11 mouse cellular contexts compared by ENCODE assay signal in genomic region chr14:79873062-79873461, GRCm38 (mm10).
DNase-seq lines count a peak whose midpoint lies in the region; ATAC-seq and TF ChIP-seq lines count a peak whose summit lies in the region.
"Had no signal": no experiment of that assay in that cellular context is flagged by ENCODE, and none has a peak within 500 bp of the region (broad histone marks: within the 10 kb centered on the region; RNA-seq: fewer than 3 reads in every experiment).

No protein-coding gene starts in this region.

- TF ChIP-seq POLR2A in thymus, adult 2 months (IDR thresholded peaks at IDR 0.05; ENCODE audit: control insufficient read depth, extremely low read depth, insufficient read depth, low read length, poor library complexity): no peak

- peak; percentile 86 for ATAC-seq in forebrain, embryonic 16.5 days
- ATAC-seq in hindbrain, postnatal 0 days: peak; percentile 55; the same call in 1 of the 2 replicates
- peak; percentile 76 for ATAC-seq in midbrain, embryonic 12.5 days (ENCODE audit: low FRiP score, low read depth)
- ATAC-seq in erythroblast, adult 5-6 weeks (replicated peaks; ENCODE audit: low FRiP score, poor library complexity, severe bottlenecking): no peak

- no peak overlapping the region for H3K4me3 ChIP-seq in forebrain, embryonic 16.5 days (replicated peaks; ENCODE audit: low read length)
- no peak overlapping the region for H3K4me3 ChIP-seq in hindbrain, postnatal 0 days (ENCODE audit: low read length)
- H3K4me3 ChIP-seq in midbrain, embryonic 12.5 days: no peak overlapping the region
- no peak overlapping the region for H3K4me3 ChIP-seq in thymus, adult 2 months (ENCODE audit: control insufficient read depth, insufficient read depth, low read length)

- no peaks in the 10 kb centered on the region for H3K9me3 ChIP-seq in forebrain, embryonic 16.5 days (ENCODE audit: control insufficient read depth, low read length)
- H3K9me3 ChIP-seq in hindbrain, postnatal 0 days (ENCODE audit: low read length): no peaks in the 10 kb centered on the region
- H3K9me3 ChIP-seq in midbrain, embryonic 12.5 days: no peaks in the 10 kb centered on the region

- 0 out of 2 replicates have a peak, but pooled peaks cover 1% of the 10 kb centered on the region for H3K27me3 ChIP-seq in forebrain, embryonic 16.5 days (replicated peaks; ENCODE audit: control insufficient read depth, insufficient read depth, low read length)
- H3K27me3 ChIP-seq in hindbrain, postnatal 0 days (ENCODE audit: insufficient read depth, low read length): no peaks in the 10 kb centered on the region
- H3K27me3 ChIP-seq in midbrain, embryonic 12.5 days: peaks cover 67% of the 10 kb centered on the region
- H3K27me3 ChIP-seq in thymus, adult 2 months (ENCODE audit: control insufficient read depth, insufficient read depth, low read length): no peaks in the 10 kb centered on the region

- H3K4me1 ChIP-seq in forebrain, embryonic 16.5 days (replicated peaks; ENCODE audit: control insufficient read depth, insufficient read depth, low read length): peaks cover 12% of the 10 kb centered on the region
- peaks cover 6% of the 10 kb centered on the region; the same call in 1 of the 2 replicates for H3K4me1 ChIP-seq in hindbrain, postnatal 0 days (ENCODE audit: insufficient read depth, low read length)
- peaks cover 10% of the 10 kb centered on the region for H3K4me1 ChIP-seq in midbrain, embryonic 12.5 days
- H3K4me1 ChIP-seq in thymus, adult 2 months (replicated peaks; ENCODE audit: control insufficient read depth, insufficient read depth, low read length): no peaks in the 10 kb centered on the region

- H3K27ac ChIP-seq in forebrain, embryonic 16.5 days (ENCODE audit: low read length): peak overlapping the region; percentile 26; the same call in 1 of the 2 replicates
- no peak overlapping the region; the same call in 1 of the 2 replicates for H3K27ac ChIP-seq in hindbrain, postnatal 0 days
- H3K27ac ChIP-seq in midbrain, embryonic 12.5 days (replicated peaks): peak overlapping the region; percentile 11; the same call in 1 of the 2 replicates
- no peak overlapping the region for H3K27ac ChIP-seq in thymus, adult 2 months (ENCODE audit: control insufficient read depth, insufficient read depth, low read length)

- no peak overlapping the region for H3K4me2 ChIP-seq in forebrain, embryonic 16.5 days (ENCODE audit: low read length)
- no peak overlapping the region for H3K4me2 ChIP-seq in hindbrain, postnatal 0 days (ENCODE audit: low read depth, low read length)
- no peak overlapping the region for H3K4me2 ChIP-seq in midbrain, embryonic 12.5 days (replicated peaks)

- H3K36me3 ChIP-seq in forebrain, embryonic 16.5 days (ENCODE audit: control insufficient read depth, insufficient read depth): no peaks in the 10 kb centered on the region
- no peaks in the 10 kb centered on the region for H3K36me3 ChIP-seq in hindbrain, postnatal 0 days (ENCODE audit: insufficient read depth, low read length)
- no peaks in the 10 kb centered on the region for H3K36me3 ChIP-seq in midbrain, embryonic 12.5 days
- no peaks in the 10 kb centered on the region for H3K36me3 ChIP-seq in thymus, adult 2 months (ENCODE audit: control insufficient read depth, insufficient read depth, low read length)
- H3K36me3 ChIP-seq: G1E had no signal

- WGBS in forebrain, embryonic 16.5 days: 9% methylated on average over 13 of the region's 13 CpGs
- WGBS in hindbrain, postnatal 0 days: 29% methylated on average over 13 of the region's 13 CpGs
- WGBS in midbrain, embryonic 12.5 days: 38% methylated on average over 13 of the region's 13 CpGs
- WGBS in thymus, adult 2 months: 66% methylated on average over 13 of the region's 13 CpGs

- DNase-seq in embryo, embryonic 11 days: peak; percentile 58
- DNase-seq in hindbrain, postnatal 0 days (ENCODE audit: low spot score): peak; percentile 53
- DNase-seq in testis, postnatal 10 days (ENCODE audit: low spot score): no peak
- no peak for DNase-seq in left cerebral cortex, adult 18-20 months (ENCODE audit: low spot score in 2 of 2)
- DNase-seq in thymus, adult 2 months: no peak
- DNase-seq: lung, postnatal 10 days; right cerebral cortex, postnatal 4 days had no signal

- no peak for TF ChIP-seq CTCF in hindbrain, postnatal 0 days (IDR thresholded peaks at IDR 0.05; ENCODE audit: low read depth)
- TF ChIP-seq CTCF in thymus, adult 2 months (IDR thresholded peaks at IDR 0.05; ENCODE audit: borderline replicate concordance, control insufficient read depth, extremely low read depth, insufficient read depth, low read length, poor library complexity): no peak

- no peak overlapping the region for H3K9ac ChIP-seq in forebrain, embryonic 16.5 days (replicated peaks; ENCODE audit: low read depth, low read length)
- H3K9ac ChIP-seq in hindbrain, postnatal 0 days (replicated peaks; ENCODE audit: low read length): no peak overlapping the region
- H3K9ac ChIP-seq in midbrain, embryonic 12.5 days (replicated peaks): no peak overlapping the region

Comparison
In these comparisons a context has a peak if more than half of its experiments do, and no peak if none do; other contexts are left out.
1. DNase-seq: peak in embryo, embryonic 11 days (single experiment) and hindbrain, postnatal 0 days (single experiment); none in testis, postnatal 10 days (single experiment), left cerebral cortex, adult 18-20 months (0 of 2) and thymus, adult 2 months (single experiment).
2. H3K27ac ChIP-seq: peak in forebrain, embryonic 16.5 days (single experiment) and midbrain, embryonic 12.5 days (single experiment); none in hindbrain, postnatal 0 days (single experiment) and thymus, adult 2 months (single experiment).